Mouse (Mus musculus): ENCODE measurements around the gene Sergef. TPM values are rescaled to one million over a fixed set of nuclear protein-coding genes. Genes with fewer than 3 reads are reported as not detected.
"Not testable (repeated sequence)": the region's sequence is repeated elsewhere in the genome, so short reads cannot be mapped to it uniquely, and the experiment has no call there.

The Sergef gene
- 38.7 and 41.1 TPM in 2 replicates for polyA plus RNA-seq (2012; rRNA removed)

- DNase-seq, result peak; percentile 93 to 95
- WGBS, result 1% methylated on average over 30 of the region's 30 CpGs
- H3K4me3 ChIP-seq (replicated peaks; ENCODE audit: insufficient read depth, low read depth, low read length), result peak within 1 kb of the TSS; percentile 96
- peak within 1 kb of the TSS; percentile 94 for H3K27ac ChIP-seq (ENCODE audit: insufficient read depth, low read length)
- peaks cover 19% of the 10 kb centered on the region for H3K4me1 ChIP-seq (ENCODE audit: control insufficient read depth, insufficient read depth, low read length)
- no peaks in the 10 kb centered on the region for H3K27me3 ChIP-seq (ENCODE audit: control insufficient read depth, insufficient read depth, low read length)
- TF ChIP-seq CTCF (IDR thresholded peaks at IDR 0.05; ENCODE audit: borderline replicate concordance, insufficient read depth, low read depth, low read length) (no peak), POLR2A (IDR thresholded peaks at IDR 0.05; ENCODE audit: borderline replicate concordance, insufficient read depth, low read length) (peak; percentile 83; the same call in 1 of the 2 replicates)
Observed at GRCm38 (mm10) chr7:46639692-46640031, at the start of gene Sergef. TSS of gene Sergef (minus strand) at chr7:46639807.

- Histone ChIP-seq H3K4me3 (replicated peaks; ENCODE audit: insufficient read depth, low read depth, low read length) (no peak overlapping the region), H3K27me3 (ENCODE audit: control insufficient read depth, insufficient read depth, low read length) (no peaks in the 10 kb centered on the region), H3K27ac (ENCODE audit: insufficient read depth, low read length) (no peak overlapping the region), H3K4me1 (ENCODE audit: control insufficient read depth, insufficient read depth, low read length) (no peaks in the 10 kb centered on the region)
- 90% methylated on average over 5 of the region's 5 CpGs for WGBS
- no peak for TF ChIP-seq POLR2A (IDR thresholded peaks at IDR 0.05; ENCODE audit: borderline replicate concordance, insufficient read depth, low read length)
- TF ChIP-seq CTCF (IDR thresholded peaks at IDR 0.05; ENCODE audit: borderline replicate concordance, insufficient read depth, low read depth, low read length), result no peak
- DNase-seq, result no peak
Observed at GRCm38 (mm10) chr7:46686827-46687226, 47.2 kb upstream of the Sergef start.

GRCm38 (mm10) chr7:46680732-46681131, 41.1 kb upstream of the Sergef start:
- DNase-seq, result no peak
- no peak for TF ChIP-seq CTCF (IDR thresholded peaks at IDR 0.05; ENCODE audit: borderline replicate concordance, insufficient read depth, low read depth, low read length)
- Histone ChIP-seq H3K27me3 (ENCODE audit: control insufficient read depth, insufficient read depth, low read length) (no peaks in the 10 kb centered on the region), H3K4me3 (replicated peaks; ENCODE audit: insufficient read depth, low read depth, low read length) (no peak overlapping the region), H3K4me1 (ENCODE audit: control insufficient read depth, insufficient read depth, low read length) (peaks cover 17% of the 10 kb centered on the region), H3K27ac (ENCODE audit: insufficient read depth, low read length) (no peak overlapping the region)

- WGBS, result 87% methylated on average over 7 of the region's 7 CpGs
- peaks cover 17% of the 10 kb centered on the region for H3K4me1 ChIP-seq (ENCODE audit: control insufficient read depth, insufficient read depth, low read length)
Observed at GRCm38 (mm10) chr7:46679044-46679443, 39.4 kb upstream of the Sergef start.

GRCm38 (mm10) chr7:46678417-46678816, 38.8 kb upstream of the Sergef start:
- DNase-seq, result no peak

More at GRCm38 (mm10) chr7:46679044-46679443, 39.4 kb upstream of the Sergef start:
- not testable (repeated sequence) for H3K4me3 ChIP-seq (replicated peaks; ENCODE audit: insufficient read depth, low read depth, low read length); DNase-seq; H3K27me3 ChIP-seq (ENCODE audit: control insufficient read depth, insufficient read depth, low read length); H3K27ac ChIP-seq (ENCODE audit: insufficient read depth, low read length)

GRCm38 (mm10) chr7:46676808-46677360, 37.3 kb upstream of the Sergef start:
- H3K27ac ChIP-seq (ENCODE audit: insufficient read depth, low read length), result peak overlapping the region; percentile 60
- H3K27me3 ChIP-seq (ENCODE audit: control insufficient read depth, insufficient read depth, low read length), result no peaks in the 10 kb centered on the region
- peaks cover 18% of the 10 kb centered on the region for H3K4me1 ChIP-seq (ENCODE audit: control insufficient read depth, insufficient read depth, low read length)
- DNase-seq, result peak; percentile 52 to 80
- no peak for TF ChIP-seq CTCF (IDR thresholded peaks at IDR 0.05; ENCODE audit: borderline replicate concordance, insufficient read depth, low read depth, low read length)
- no peak for TF ChIP-seq POLR2A (IDR thresholded peaks at IDR 0.05; ENCODE audit: borderline replicate concordance, insufficient read depth, low read length)
- 7% methylated on average over 5 of the region's 5 CpGs for WGBS
- no peak overlapping the region for H3K4me3 ChIP-seq (replicated peaks; ENCODE audit: insufficient read depth, low read depth, low read length)

More at GRCm38 (mm10) chr7:46678417-46678816, 38.8 kb upstream of the Sergef start:
- Histone ChIP-seq H3K27me3 (ENCODE audit: control insufficient read depth, insufficient read depth, low read length) (no peaks in the 10 kb centered on the region), H3K4me1 (ENCODE audit: control insufficient read depth, insufficient read depth, low read length) (peaks cover 17% of the 10 kb centered on the region), H3K4me3 (replicated peaks; ENCODE audit: insufficient read depth, low read depth, low read length) (no peak overlapping the region), H3K27ac (ENCODE audit: insufficient read depth, low read length) (no peak overlapping the region)
- TF ChIP-seq POLR2A (IDR thresholded peaks at IDR 0.05; ENCODE audit: borderline replicate concordance, insufficient read depth, low read length) (no peak), CTCF (IDR thresholded peaks at IDR 0.05; ENCODE audit: borderline replicate concordance, insufficient read depth, low read depth, low read length) (no peak)
- 98% methylated on average over 3 of the region's 3 CpGs for WGBS

- TF ChIP-seq POLR2A (IDR thresholded peaks at IDR 0.05; ENCODE audit: borderline replicate concordance, insufficient read depth, low read length), result no peak
- no peak for TF ChIP-seq CTCF (IDR thresholded peaks at IDR 0.05; ENCODE audit: borderline replicate concordance, insufficient read depth, low read depth, low read length)
- no peaks in the 10 kb centered on the region for H3K27me3 ChIP-seq (ENCODE audit: control insufficient read depth, insufficient read depth, low read length)
- H3K27ac ChIP-seq (ENCODE audit: insufficient read depth, low read length), result no peak overlapping the region
- no peak for DNase-seq
- no peak overlapping the region for H3K4me3 ChIP-seq (replicated peaks; ENCODE audit: insufficient read depth, low read depth, low read length)
- peaks cover 26% of the 10 kb centered on the region for H3K4me1 ChIP-seq (ENCODE audit: control insufficient read depth, insufficient read depth, low read length)
- WGBS, result 87% methylated on average over 8 of the region's 8 CpGs
Observed at GRCm38 (mm10) chr7:46675886-46676285, 36.3 kb upstream of the Sergef start.

GRCm38 (mm10) chr7:46675061-46675460, 35.5 kb upstream of the Sergef start:
- TF ChIP-seq CTCF (IDR thresholded peaks at IDR 0.05; ENCODE audit: borderline replicate concordance, insufficient read depth, low read depth, low read length) (no peak), POLR2A (IDR thresholded peaks at IDR 0.05; ENCODE audit: borderline replicate concordance, insufficient read depth, low read length) (no peak)
- Histone ChIP-seq H3K27ac (ENCODE audit: insufficient read depth, low read length) (no peak overlapping the region), H3K4me3 (replicated peaks; ENCODE audit: insufficient read depth, low read depth, low read length) (no peak overlapping the region), H3K27me3 (ENCODE audit: control insufficient read depth, insufficient read depth, low read length) (no peaks in the 10 kb centered on the region), H3K4me1 (ENCODE audit: control insufficient read depth, insufficient read depth, low read length) (peaks cover 26% of the 10 kb centered on the region)
- 57% methylated on average over 7 of the region's 7 CpGs for WGBS
- DNase-seq, result no peak
